Mouse (Mus musculus) brain, adult 2 months (tissue): Measurements from ENCODE around the gene Celf1.

Source experiments
- DNase-seq: peaks from one replicate; pipeline ENCODE4 v3.0.0; 2011; ENCODE audit warnings: low read depth, low spot score

Celf1 gene

GRCm38 (mm10) chr2:91061849-91062481 lies 121.8 kb downstream of the Celf1 start:
- no peak for DNase-seq

- no peak for DNase-seq
These were observed 122.8 kb downstream of the Celf1 start for GRCm38 (mm10) chr2:91062779-91063606.

GRCm38 (mm10) chr2:91064211-91064610 lies 124.0 kb downstream of the Celf1 start:
- DNase-seq: no peak

GRCm38 (mm10) chr2:91065544-91065943 lies 125.4 kb downstream of the Celf1 start:
- DNase-seq: peak; percentile 72

GRCm38 (mm10) chr2:91066455-91066854 lies 126.3 kb downstream of the Celf1 start:
- DNase-seq: no peak

GRCm38 (mm10) chr2:91068162-91068871 lies 128.1 kb downstream of the Celf1 start:
- no peak for DNase-seq

GRCm38 (mm10) chr2:91068872-91069165 lies 128.6 kb downstream of the Celf1 start:
- DNase-seq: no peak
